Mouse (Mus musculus): ENCODE measurements around the gene Ppm1l.

GRCm38 (mm10) chr3:69502009-69502408 lies 185.3 kb downstream of the Ppm1l start:
- TF ChIP-seq POLR2A (IDR thresholded peaks at IDR 0.05; ENCODE audit: low read depth, low read length) (no peak), CTCF (IDR thresholded peaks at IDR 0.05; ENCODE audit: extremely low read depth, insufficient read depth, insufficient read length, insufficient replicate concordance) (no peak)

Data from spleen, adult 2 months (tissue).